Mouse (Mus musculus): ENCODE results near the gene Gosr1.

DNA sequence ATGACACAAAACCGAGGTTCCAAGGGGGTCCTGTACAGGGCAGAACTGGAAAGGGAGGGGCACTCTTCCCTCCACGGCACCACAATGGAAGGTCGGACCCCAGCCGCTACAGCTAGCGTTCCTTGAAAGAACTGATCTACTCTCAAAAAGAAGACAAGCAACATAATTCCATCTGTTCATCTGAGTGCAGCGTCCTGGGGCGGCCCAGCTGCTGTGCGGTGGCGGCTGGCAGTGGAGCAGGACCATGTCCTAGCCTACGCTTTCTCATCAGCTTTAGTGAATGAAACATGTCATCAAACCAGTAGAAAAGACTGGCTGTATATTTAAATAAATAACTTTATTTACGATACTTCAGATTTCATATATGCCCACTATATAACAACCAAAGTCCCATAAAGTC is 35.3 kb downstream of the Gosr1 start:
- TF ChIP-seq TAL1 (IDR thresholded peaks at IDR 0.05; ENCODE audit: low read length) (no peak), GATA1 (IDR thresholded peaks at IDR 0.05; ENCODE audit: low read length) (no peak)

Data from erythroblast, embryonic 14.5 days (primary cell).